Mouse (Mus musculus) skeletal muscle tissue, adult 2 months (tissue): ENCODE measurements around the gene Cldn13.
"Not testable (repeated sequence)": the region's sequence is repeated elsewhere in the genome, so short reads cannot be mapped to it uniquely, and the experiment has no call there.

ENCODE experiments used
- DNase-seq: peaks from one replicate; pipeline ENCODE4 v3.0.0-alpha.2; 2012; ENCODE audit warnings: low read depth, low spot score

Gene Cldn13

GRCm38 (mm10) chr5:134915311-134915710 lies at the start of gene Cldn13:
Gene Cldn13 (minus strand): TSS chr5:134915526.
- no peak for DNase-seq

- DNase-seq, result not testable (repeated sequence)
Measured at GRCm38 (mm10) chr5:134964655-134965054, 49.3 kb upstream of the Cldn13 start.

- no peak for DNase-seq
Measured at GRCm38 (mm10) chr5:134963546-134963945, 48.2 kb upstream of the Cldn13 start.

- no peak for DNase-seq
Measured at GRCm38 (mm10) chr5:134961519-134961918, 46.2 kb upstream of the Cldn13 start.

- no peak for DNase-seq
Measured at GRCm38 (mm10) chr5:134960430-134960829, 45.1 kb upstream of the Cldn13 start.

GRCm38 (mm10) chr5:134959114-134959513 lies 43.8 kb upstream of the Cldn13 start:
- peak; percentile 57 for DNase-seq

GRCm38 (mm10) chr5:134955491-134955890 lies 40.2 kb upstream of the Cldn13 start:
- DNase-seq, result no peak

GRCm38 (mm10) chr5:134951053-134951884 lies 35.9 kb upstream of the Cldn13 start:
- DNase-seq, result no peak

GRCm38 (mm10) chr5:134948085-134948439 lies 32.7 kb upstream of the Cldn13 start:
- DNase-seq, result no peak

- no peak for DNase-seq
Measured at GRCm38 (mm10) chr5:134947420-134948084, 32.2 kb upstream of the Cldn13 start.

GRCm38 (mm10) chr5:134946857-134947255 lies 31.5 kb upstream of the Cldn13 start, which contains the start of gene Cldn4:
Gene Cldn4 (minus strand): TSS chr5:134946934.
- no peak for DNase-seq

GRCm38 (mm10) chr5:134946063-134946856 lies 30.9 kb upstream of the Cldn13 start:
- DNase-seq, result no peak

- no peak for DNase-seq
Measured at GRCm38 (mm10) chr5:134945266-134945959, 30.1 kb upstream of the Cldn13 start.

- no peak for DNase-seq
Measured at GRCm38 (mm10) chr5:134944179-134944578, 28.9 kb upstream of the Cldn13 start.

- DNase-seq, result no peak
Measured at GRCm38 (mm10) chr5:134942740-134943139, 27.4 kb upstream of the Cldn13 start.

- DNase-seq, result no peak
Measured at GRCm38 (mm10) chr5:134941472-134942209, 26.3 kb upstream of the Cldn13 start.

GRCm38 (mm10) chr5:134939554-134939953 lies 24.2 kb upstream of the Cldn13 start:
- DNase-seq, result not testable (repeated sequence)

GRCm38 (mm10) chr5:134939069-134939468 lies 23.7 kb upstream of the Cldn13 start:
- no peak for DNase-seq

- DNase-seq, result no peak
Measured at GRCm38 (mm10) chr5:134936626-134937185, 21.4 kb upstream of the Cldn13 start.

GRCm38 (mm10) chr5:134936051-134936450 lies 20.7 kb upstream of the Cldn13 start:
- no peak for DNase-seq
